Mouse (Mus musculus): ENCODE data around the gene Metap1d. TPM values are rescaled to one million over a fixed set of nuclear protein-coding genes. Genes with fewer than 3 reads are reported as not detected.
A peak's percentile ranks its signal among the peaks of the same experiment; 100 is the strongest.

Metap1d gene
- polyA plus RNA-seq, 1 experiment, result not detected

DNA sequence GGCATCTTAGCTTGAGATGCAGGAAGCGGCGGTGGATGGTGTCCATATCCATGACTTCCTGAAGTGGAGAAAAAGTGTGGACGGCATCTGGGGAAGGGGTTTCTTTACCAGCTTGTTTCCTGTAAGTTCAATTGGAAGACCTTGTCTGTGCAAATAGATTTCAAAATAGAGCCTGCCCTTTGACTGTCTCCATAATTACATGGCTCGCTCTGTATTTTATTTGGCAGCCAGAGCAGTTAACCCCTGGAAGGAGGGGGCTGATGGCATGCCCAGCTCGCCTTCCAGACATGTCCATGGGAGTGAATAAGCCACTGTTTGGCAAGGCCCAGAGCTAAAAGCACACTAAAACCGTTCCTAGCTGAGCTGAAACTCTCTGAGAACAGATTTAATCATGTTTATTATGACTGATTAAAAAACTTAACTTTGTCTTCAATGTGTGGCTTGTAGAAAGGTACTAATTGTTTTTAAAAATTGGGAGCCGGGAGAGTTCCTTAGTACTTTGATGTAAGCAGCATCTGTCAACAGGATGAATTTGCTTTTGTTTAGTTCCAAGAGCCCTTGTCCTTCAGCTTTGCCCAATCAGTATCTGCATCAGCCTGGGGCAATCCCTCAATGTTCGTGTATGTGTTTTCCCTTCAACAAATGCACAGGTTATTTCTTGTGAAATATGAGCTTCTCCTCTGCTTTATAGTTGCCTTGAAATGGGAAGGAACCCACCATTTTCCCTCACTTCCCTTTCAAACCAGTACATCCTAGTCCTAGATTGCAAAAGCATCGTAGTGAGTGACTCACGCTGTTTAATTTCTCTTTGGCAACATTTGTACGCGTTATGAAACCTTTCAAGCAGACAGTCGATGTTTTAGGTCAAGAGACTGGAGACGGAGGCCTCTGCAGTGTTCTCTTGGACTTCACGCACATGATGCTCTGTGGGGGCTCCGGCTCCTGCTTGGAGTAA is 46.5 kb downstream of the Metap1d start:
- WGBS, result 44% methylated on average over 16 of the region's 16 CpGs

DNA sequence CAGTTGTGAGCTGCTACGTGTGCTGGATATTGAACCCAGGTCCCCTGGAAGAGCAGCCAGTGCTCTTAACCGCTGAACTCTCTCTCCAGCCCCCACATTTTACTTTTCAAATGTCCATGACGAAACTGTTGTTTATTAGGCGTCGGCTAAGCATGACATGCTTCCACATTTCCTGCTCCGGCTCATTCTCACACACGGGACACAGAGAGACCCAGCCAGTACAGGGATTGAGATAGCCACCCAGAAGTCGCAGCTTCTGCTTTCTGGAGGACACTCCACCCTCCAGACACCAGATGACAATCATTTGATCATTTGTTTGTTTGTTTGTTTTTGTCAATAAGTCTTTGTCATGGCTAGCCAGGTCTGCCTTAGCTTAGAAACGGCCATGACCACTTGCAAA is 51.8 kb downstream of the Metap1d start:
- Histone ChIP-seq H3K4me1 (ENCODE audit: control insufficient read depth, insufficient read depth, low read length) (peaks cover 5% of the 10 kb centered on the region), H3K4me3 (ENCODE audit: insufficient read depth, low read depth, low read length) (no peak overlapping the region), H3K27ac (ENCODE audit: insufficient read depth, low read depth, low read length) (no peak overlapping the region)
- 79% methylated on average over 9 of the region's 9 CpGs for WGBS
- no peak for TF ChIP-seq CTCF (IDR thresholded peaks at IDR 0.05; ENCODE audit: insufficient read depth, low read depth, low read length)
- TF ChIP-seq POLR2A (IDR thresholded peaks at IDR 0.05; ENCODE audit: insufficient read depth, low read depth, low read length), result no peak

More for the DNA sequence above, 46.5 kb downstream of the Metap1d start:
- Histone ChIP-seq H3K4me3 (ENCODE audit: insufficient read depth, low read depth, low read length) (no peak overlapping the region), H3K27ac (ENCODE audit: insufficient read depth, low read depth, low read length) (no peak overlapping the region; the same call in 1 of the 2 replicates), H3K4me1 (ENCODE audit: control insufficient read depth, insufficient read depth, low read length) (peaks cover 8% of the 10 kb centered on the region)
- no peak for TF ChIP-seq POLR2A (IDR thresholded peaks at IDR 0.05; ENCODE audit: insufficient read depth, low read depth, low read length)
- TF ChIP-seq CTCF (IDR thresholded peaks at IDR 0.05; ENCODE audit: insufficient read depth, low read depth, low read length), result no peak

- Histone ChIP-seq H3K4me3 (ENCODE audit: insufficient read depth, low read depth, low read length) (no peak overlapping the region), H3K27ac (ENCODE audit: insufficient read depth, low read depth, low read length) (no peak overlapping the region), H3K4me1 (ENCODE audit: control insufficient read depth, insufficient read depth, low read length) (peaks cover 5% of the 10 kb centered on the region; the same call in 1 of the 2 replicates)
- 89% methylated on average over 7 of the region's 7 CpGs for WGBS
- TF ChIP-seq CTCF (IDR thresholded peaks at IDR 0.05; ENCODE audit: insufficient read depth, low read depth, low read length), result no peak
- no peak for TF ChIP-seq POLR2A (IDR thresholded peaks at IDR 0.05; ENCODE audit: insufficient read depth, low read depth, low read length)
Measured at GRCm38 (mm10) chr2:71511209-71511608, 58.1 kb downstream of the Metap1d start.

DNA sequence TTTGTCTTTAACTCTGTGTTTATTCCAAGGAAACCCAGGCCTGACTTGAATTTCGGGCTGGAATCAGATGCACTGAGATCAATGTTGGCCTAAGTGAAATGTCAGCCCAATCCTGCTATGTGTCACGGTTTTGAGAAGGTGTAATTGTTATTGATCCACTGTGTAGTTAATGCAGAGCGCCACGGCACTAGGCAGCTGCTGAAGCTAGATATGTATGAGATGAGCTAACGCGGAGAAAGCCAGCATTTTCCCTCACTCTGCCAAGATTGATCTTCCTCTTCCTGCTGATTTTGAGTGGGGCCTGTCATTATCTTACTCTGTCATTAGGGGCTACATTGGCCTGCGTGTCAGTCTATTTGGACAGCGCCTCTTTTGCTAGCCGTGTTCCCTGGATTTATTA is 59.2 kb downstream of the Metap1d start:
- H3K27ac ChIP-seq (ENCODE audit: insufficient read depth, low read depth, low read length), result peak overlapping the region; percentile 94
- H3K4me1 ChIP-seq (ENCODE audit: control insufficient read depth, insufficient read depth, low read length), result peaks cover 5% of the 10 kb centered on the region; the same call in 1 of the 2 replicates
- TF ChIP-seq POLR2A (IDR thresholded peaks at IDR 0.05; ENCODE audit: insufficient read depth, low read depth, low read length) (no peak), CTCF (IDR thresholded peaks at IDR 0.05; ENCODE audit: insufficient read depth, low read depth, low read length) (no peak)
- no peak overlapping the region for H3K4me3 ChIP-seq (ENCODE audit: insufficient read depth, low read depth, low read length)
- 31% methylated on average over 9 of the region's 9 CpGs for whole genome bisulfite sequencing

- WGBS, result 24% methylated on average over 4 of the region's 4 CpGs
- Histone ChIP-seq H3K4me3 (ENCODE audit: insufficient read depth, low read depth, low read length) (no peak overlapping the region), H3K27ac (ENCODE audit: insufficient read depth, low read depth, low read length) (peak overlapping the region; percentile 69; the same call in 1 of the 2 replicates), H3K4me1 (ENCODE audit: control insufficient read depth, insufficient read depth, low read length) (peaks cover 16% of the 10 kb centered on the region)
- no peak for TF ChIP-seq POLR2A (IDR thresholded peaks at IDR 0.05; ENCODE audit: insufficient read depth, low read depth, low read length)
Measured at GRCm38 (mm10) chr2:71516995-71517394, 63.9 kb downstream of the Metap1d start.

DNA sequence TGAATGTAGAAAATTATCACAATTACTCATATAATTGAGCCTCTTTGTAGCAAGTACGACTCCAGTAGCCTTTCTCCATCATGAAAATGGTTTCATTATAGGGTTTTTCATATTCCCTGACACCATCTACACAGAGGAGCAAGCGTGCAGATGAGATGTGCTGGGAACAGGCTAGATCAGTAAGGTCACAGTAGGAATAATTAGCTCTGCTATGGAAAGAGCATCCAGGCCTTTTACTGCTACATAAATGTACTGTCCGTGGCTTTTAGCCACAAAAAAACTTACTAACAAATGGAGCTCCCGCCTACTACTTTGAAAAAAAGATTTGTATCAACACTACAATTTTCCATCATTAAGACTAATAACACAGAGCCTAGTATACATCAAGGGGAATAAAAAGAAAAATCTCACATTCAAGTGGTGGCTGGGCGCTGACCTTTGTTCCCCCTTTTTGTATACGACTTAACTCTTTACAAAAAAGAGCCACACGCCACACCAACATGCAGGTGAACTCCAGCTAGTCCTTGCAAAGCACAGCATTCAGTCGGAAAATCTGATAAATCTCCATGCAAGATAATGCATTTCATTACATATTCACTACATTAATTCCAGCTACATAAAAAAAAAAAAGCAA is 64.5 kb downstream of the Metap1d start:
- peak overlapping the region; percentile 69 for H3K27ac ChIP-seq (ENCODE audit: insufficient read depth, low read depth, low read length)

GRCm38 (mm10) chr2:71522871-71523270 is 69.8 kb downstream of the Metap1d start:
- Histone ChIP-seq H3K4me3 (ENCODE audit: insufficient read depth, low read depth, low read length) (no peak overlapping the region), H3K27ac (ENCODE audit: insufficient read depth, low read depth, low read length) (peak overlapping the region; percentile 71), H3K4me1 (ENCODE audit: control insufficient read depth, insufficient read depth, low read length) (peaks cover 39% of the 10 kb centered on the region)
- WGBS, result 30% methylated on average over 4 of the region's 4 CpGs
- TF ChIP-seq POLR2A (IDR thresholded peaks at IDR 0.05; ENCODE audit: insufficient read depth, low read depth, low read length) (no peak), CTCF (IDR thresholded peaks at IDR 0.05; ENCODE audit: insufficient read depth, low read depth, low read length) (no peak)

More for the DNA sequence above, 64.5 kb downstream of the Metap1d start:
- WGBS, result 19% methylated on average over 8 of the region's 8 CpGs
- H3K4me3 ChIP-seq (ENCODE audit: insufficient read depth, low read depth, low read length), result no peak overlapping the region
- TF ChIP-seq POLR2A (IDR thresholded peaks at IDR 0.05; ENCODE audit: insufficient read depth, low read depth, low read length) (no peak), CTCF (IDR thresholded peaks at IDR 0.05; ENCODE audit: insufficient read depth, low read depth, low read length) (no peak)
- H3K4me1 ChIP-seq (ENCODE audit: control insufficient read depth, insufficient read depth, low read length), result peaks cover 16% of the 10 kb centered on the region

GRCm38 (mm10) chr2:71523431-71523830 is 70.4 kb downstream of the Metap1d start:
- Histone ChIP-seq H3K27ac (ENCODE audit: insufficient read depth, low read depth, low read length) (peak overlapping the region; percentile 71), H3K4me3 (ENCODE audit: insufficient read depth, low read depth, low read length) (no peak overlapping the region), H3K4me1 (ENCODE audit: control insufficient read depth, insufficient read depth, low read length) (peaks cover 39% of the 10 kb centered on the region)
- 32% methylated on average over 4 of the region's 4 CpGs for WGBS
- TF ChIP-seq CTCF (IDR thresholded peaks at IDR 0.05; ENCODE audit: insufficient read depth, low read depth, low read length), result no peak
- TF ChIP-seq POLR2A (IDR thresholded peaks at IDR 0.05; ENCODE audit: insufficient read depth, low read depth, low read length), result no peak

- WGBS, result 31% methylated on average over 13 of the region's 13 CpGs
- H3K4me3 ChIP-seq (ENCODE audit: insufficient read depth, low read depth, low read length), result peak overlapping the region; percentile 30
- H3K27ac ChIP-seq (ENCODE audit: insufficient read depth, low read depth, low read length), result peak overlapping the region; percentile 96
- H3K4me1 ChIP-seq (ENCODE audit: control insufficient read depth, insufficient read depth, low read length), result peaks cover 38% of the 10 kb centered on the region
- TF ChIP-seq POLR2A (IDR thresholded peaks at IDR 0.05; ENCODE audit: insufficient read depth, low read depth, low read length) (no peak), CTCF (IDR thresholded peaks at IDR 0.05; ENCODE audit: insufficient read depth, low read depth, low read length) (no peak)
Measured at GRCm38 (mm10) chr2:71524763-71525162, 71.7 kb downstream of the Metap1d start.

Measured in olfactory bulb, adult 2 months (tissue).